Mouse (Mus musculus) intestine, embryonic 14.5 days (tissue): ENCODE measurements around the gene Ankfy1. TPM values are rescaled to one million over a fixed set of nuclear protein-coding genes. Genes with fewer than 3 reads are reported as not detected.

Experiments used
- ATAC-seq: fragments of 200-750 bp; cut with Nextera tagmentation; replicated peaks from 2 replicates; pipeline ENCODE4 v1.8.0; 2017; ENCODE audit warnings: low read depth, moderate number of reproducible peaks, moderate TSS enrichment, moderate library complexity; ENCODE audit not compliant: low FRiP score, low TSS enrichment
- DNase-seq: peaks from one replicate; pipeline ENCODE4 v3.0.0-alpha.2; 2018; ENCODE audit warnings: low spot score
- H3K27ac ChIP-seq: fragments of 300-500 bp; sonication (generic); 2 replicates; pipeline ENCODE4 v1.5.1; 2014; ENCODE audit warnings: low read depth, mild to moderate bottlenecking, control low read depth
- H3K27me3 ChIP-seq: fragments of 300-500 bp; sonication (generic); replicated peaks from 2 replicates; pipeline ENCODE4 v1.6.1; 2014; ENCODE audit warnings: low read length, control low read depth; ENCODE audit not compliant: control insufficient read depth, insufficient read depth
- H3K36me3 ChIP-seq: fragments of 300-500 bp; sonication (generic); 2 replicates; pipeline ENCODE4 v1.6.1; 2014; ENCODE audit warnings: low read length, control low read depth; ENCODE audit not compliant: control insufficient read depth, insufficient read depth
- H3K4me1 ChIP-seq: fragments of 300-500 bp; sonication (generic); replicated peaks from 2 replicates; pipeline ENCODE4 v1.6.1; 2014; ENCODE audit warnings: low read length, control low read depth, mixed read lengths; ENCODE audit not compliant: control insufficient read depth, insufficient read depth
- H3K4me2 ChIP-seq: fragments of 300-500 bp; sonication (generic); 2 replicates; pipeline ENCODE4 v1.6.1; 2014; ENCODE audit warnings: low read length
- H3K4me3 ChIP-seq: fragments of 300-500 bp; sonication (generic); 2 replicates; pipeline ENCODE4 v1.5.1; 2014; ENCODE audit warnings: low read depth, low read length, control low read depth, mixed read lengths
- H3K9ac ChIP-seq: fragments of 300-500 bp; sonication (generic); 2 replicates; pipeline ENCODE4 v1.6.1; 2014; ENCODE audit warnings: mild to moderate bottlenecking, low read length
- H3K9me3 ChIP-seq: fragments of 300-500 bp; sonication (generic); 2 replicates; pipeline ENCODE4 v1.6.1; 2016; ENCODE audit warnings: low read length, control low read depth; ENCODE audit not compliant: control insufficient read depth
- WGBS: fragments of 180-500 bp; shearing (Covaris S2); extraction: QIAGEN DNeasy Blood & Tissue Kit; methylation state at CpG from one replicate; pipeline ENCODE4 v1.1.7; 2014; 5-methylcytosine and 5-hydroxymethylcytosine counted together
- polyA plus RNA-seq: library from polyadenylated mRNA; unstranded; fragments of >200 nt; fragmentation: Nextera tagmentation; extraction: Ambion mirVana; gene quantifications from 2 replicates; pipeline ENCODE4 v1.2.1, GENCODE M21; 2014

The Ankfy1 gene
- polyA plus RNA-seq, 1 experiment from 2014 or later: 32.8 TPM

DNA sequence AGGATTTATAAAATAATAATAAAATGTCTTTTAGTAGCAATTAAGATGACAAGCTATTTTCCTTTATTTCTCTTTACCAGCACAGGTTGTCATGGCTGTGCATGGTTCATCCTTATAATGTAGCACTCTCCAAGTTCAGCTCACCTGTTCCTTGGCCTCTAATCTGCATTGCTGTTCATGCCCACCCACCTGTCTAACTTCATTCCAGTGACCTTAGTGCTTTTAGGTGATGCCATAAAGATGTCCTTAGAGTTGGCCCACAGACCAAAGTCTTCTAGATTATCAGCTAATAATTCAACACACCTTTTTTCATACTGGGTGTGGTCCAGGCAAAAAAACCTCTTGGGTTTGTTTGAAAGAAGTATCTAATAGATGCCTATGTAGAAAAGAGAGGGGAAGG, 111.4 kb downstream of the Ankfy1 start:
- Histone ChIP-seq H3K4me1 (no peaks in the 10 kb centered on the region; the same call in 1 of the 2 replicates), H3K27me3 (no peaks in the 10 kb centered on the region), H3K9ac (no peak overlapping the region), H3K9me3 (no peaks in the 10 kb centered on the region), H3K36me3 (no peaks in the 10 kb centered on the region), H3K4me3 (no peak overlapping the region), H3K4me2 (no peak overlapping the region), H3K27ac (no peak overlapping the region)
- ATAC-seq: no peak
- DNase-seq: no peak

- no peak overlapping the region for H3K27ac ChIP-seq
- no peaks in the 10 kb centered on the region for H3K27me3 ChIP-seq
- no peaks in the 10 kb centered on the region for H3K4me1 ChIP-seq
- ATAC-seq (no peak), DNase-seq (no peak)
- 87% methylated on average over 3 of the region's 3 CpGs for WGBS
- no peaks in the 10 kb centered on the region for H3K36me3 ChIP-seq
- no peak overlapping the region for H3K4me3 ChIP-seq
- no peak overlapping the region for H3K4me2 ChIP-seq
- no peak overlapping the region for H3K9ac ChIP-seq
- H3K9me3 ChIP-seq: no peaks in the 10 kb centered on the region
These were observed 113.2 kb downstream of the Ankfy1 start for GRCm38 (mm10) chr11:72803038-72803437.

DNA sequence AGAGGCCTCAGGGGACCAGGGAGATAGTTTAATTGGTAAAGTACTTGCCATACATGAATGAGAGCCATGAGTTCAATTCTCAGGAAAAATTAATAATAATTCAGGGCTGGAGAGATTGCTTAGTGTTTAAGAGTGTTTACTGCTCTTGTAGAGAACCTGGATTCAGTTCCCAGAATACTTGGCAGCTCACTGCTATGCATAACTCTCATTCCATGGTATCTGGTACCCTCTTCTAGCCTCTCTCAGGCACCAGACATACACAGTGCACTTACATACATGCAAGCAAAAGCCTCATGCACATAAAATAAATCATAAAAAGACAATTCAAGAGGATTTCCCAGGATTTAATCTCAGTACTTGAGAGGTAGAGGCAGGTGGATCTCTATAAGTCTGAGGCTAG, 114.8 kb downstream of the Ankfy1 start:
- H3K4me1 ChIP-seq: no peaks in the 10 kb centered on the region
- H3K9ac ChIP-seq: no peak overlapping the region
- no peak overlapping the region for H3K4me2 ChIP-seq
- no peaks in the 10 kb centered on the region for H3K9me3 ChIP-seq
- H3K27me3 ChIP-seq: no peaks in the 10 kb centered on the region
- H3K27ac ChIP-seq: no peak overlapping the region
- H3K36me3 ChIP-seq: no peaks in the 10 kb centered on the region
- DNase-seq (no peak), ATAC-seq (no peak)
- no peak overlapping the region for H3K4me3 ChIP-seq

DNA sequence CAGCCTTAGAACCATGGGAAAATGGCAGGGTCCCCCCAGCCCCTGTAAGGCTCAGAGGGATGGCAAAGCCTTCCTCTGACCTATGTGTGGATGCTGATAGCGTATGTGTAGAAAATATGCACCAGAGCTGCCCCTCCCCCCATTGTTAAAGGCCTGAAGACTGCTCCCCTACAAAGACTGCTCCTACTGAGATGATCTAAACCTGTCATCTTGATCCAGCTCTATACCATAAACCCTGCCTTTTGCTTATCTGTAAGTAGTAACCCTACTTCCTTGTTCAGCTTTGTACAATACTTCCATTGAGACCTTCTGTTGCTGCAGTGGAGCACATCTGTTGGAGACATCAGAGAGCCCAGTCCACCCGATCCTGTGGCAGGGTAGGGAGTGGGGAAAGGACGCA, 115.4 kb downstream of the Ankfy1 start:
- no peak overlapping the region for H3K4me2 ChIP-seq
- WGBS: 94% methylated on average over 3 of the region's 3 CpGs
- no peaks in the 10 kb centered on the region for H3K36me3 ChIP-seq
- no peaks in the 10 kb centered on the region for H3K9me3 ChIP-seq
- ATAC-seq (peak; percentile 23; the same call in 1 of the 2 replicates), DNase-seq (no peak)
- no peak overlapping the region for H3K27ac ChIP-seq
- no peak overlapping the region for H3K4me3 ChIP-seq
- no peaks in the 10 kb centered on the region for H3K27me3 ChIP-seq
- no peaks in the 10 kb centered on the region for H3K4me1 ChIP-seq
- H3K9ac ChIP-seq: no peak overlapping the region

GRCm38 (mm10) chr11:72806556-72806955, 116.8 kb downstream of the Ankfy1 start:
- H3K4me2 ChIP-seq: no peak overlapping the region

GRCm38 (mm10) chr11:72807992-72808391, 118.2 kb downstream of the Ankfy1 start:
- H3K9ac ChIP-seq: no peak overlapping the region
- H3K4me3 ChIP-seq: no peak overlapping the region
- no peak overlapping the region for H3K4me2 ChIP-seq
- ATAC-seq (no peak), DNase-seq (no peak)
- 69% methylated on average over 4 of the region's 4 CpGs for WGBS
- no peaks in the 10 kb centered on the region for H3K36me3 ChIP-seq
- no peaks in the 10 kb centered on the region for H3K27me3 ChIP-seq
- no peak overlapping the region for H3K27ac ChIP-seq
- no peaks in the 10 kb centered on the region for H3K9me3 ChIP-seq
- H3K4me1 ChIP-seq: no peaks in the 10 kb centered on the region

More at GRCm38 (mm10) chr11:72806556-72806955, 116.8 kb downstream of the Ankfy1 start:
- 74% methylated on average over 2 of the region's 2 CpGs for WGBS
- Histone ChIP-seq H3K9me3 (no peaks in the 10 kb centered on the region), H3K4me1 (no peaks in the 10 kb centered on the region), H3K9ac (no peak overlapping the region), H3K27me3 (no peaks in the 10 kb centered on the region), H3K36me3 (no peaks in the 10 kb centered on the region), H3K27ac (no peak overlapping the region), H3K4me3 (no peak overlapping the region)
- no peak for ATAC-seq
- no peak for DNase-seq

DNA sequence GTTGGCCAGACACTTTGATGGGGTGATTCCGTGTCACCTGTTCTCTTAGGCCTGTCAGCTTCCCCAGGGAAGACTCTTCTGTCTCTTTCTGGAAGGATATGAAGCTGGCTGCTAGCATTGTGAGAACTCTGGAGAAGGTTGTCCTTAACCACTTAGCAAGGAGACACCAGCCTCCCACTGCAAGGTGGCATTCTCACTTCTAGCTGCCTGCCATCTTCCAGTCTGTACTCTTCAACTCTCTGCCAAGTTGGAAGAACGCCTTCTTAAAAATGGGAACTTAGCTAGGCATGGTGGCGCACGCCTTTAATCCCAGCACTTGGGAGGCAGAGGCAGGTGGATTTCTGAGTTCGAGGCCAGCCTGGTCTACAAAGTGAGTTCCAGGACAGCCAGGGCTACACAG, 123.9 kb downstream of the Ankfy1 start:
- no peak for ATAC-seq

DNA sequence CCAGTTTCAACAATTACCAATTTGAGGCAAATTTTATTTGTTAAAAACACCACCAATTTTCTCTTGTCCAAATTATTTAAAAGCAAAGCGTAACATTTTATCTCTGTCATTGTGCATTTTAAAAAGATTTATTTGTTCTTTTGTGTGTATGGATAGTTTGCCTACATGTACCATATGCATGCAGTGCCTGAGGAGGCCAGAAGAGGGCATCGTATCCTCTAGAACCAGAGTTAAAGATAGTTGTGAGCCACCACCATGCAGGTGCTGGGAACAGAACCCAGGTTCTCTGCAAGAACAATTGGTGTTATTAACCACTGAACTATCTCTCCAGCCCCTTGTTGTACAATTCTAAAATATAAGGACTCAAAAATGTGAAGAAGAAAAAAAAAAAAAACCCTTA, 124.4 kb downstream of the Ankfy1 start:
- ATAC-seq: no peak
- Histone ChIP-seq H3K9me3 (no peaks in the 10 kb centered on the region), H3K4me2 (no peak overlapping the region), H3K27me3 (no peaks in the 10 kb centered on the region), H3K4me1 (no peaks in the 10 kb centered on the region), H3K9ac (no peak overlapping the region), H3K27ac (no peak overlapping the region), H3K36me3 (peaks cover 5% of the 10 kb centered on the region; the same call in 1 of the 2 replicates), H3K4me3 (no peak overlapping the region)
- DNase-seq: no peak
- WGBS: 71% methylated on average over 2 of the region's 2 CpGs

More for the DNA sequence above, 123.9 kb downstream of the Ankfy1 start:
- no peak overlapping the region for H3K27ac ChIP-seq
- H3K27me3 ChIP-seq: no peaks in the 10 kb centered on the region
- no peak for DNase-seq
- no peak overlapping the region for H3K4me2 ChIP-seq
- no peak overlapping the region for H3K9ac ChIP-seq
- no peaks in the 10 kb centered on the region for H3K9me3 ChIP-seq
- WGBS: 98% methylated on average over 5 of the region's 5 CpGs
- H3K4me1 ChIP-seq: no peaks in the 10 kb centered on the region
- H3K36me3 ChIP-seq: no peaks in the 10 kb centered on the region; the same call in 1 of the 2 replicates
- no peak overlapping the region for H3K4me3 ChIP-seq

- H3K27me3 ChIP-seq: no peaks in the 10 kb centered on the region
- no peak overlapping the region for H3K4me3 ChIP-seq
- no peak for DNase-seq
- H3K4me1 ChIP-seq: no peaks in the 10 kb centered on the region
- no peaks in the 10 kb centered on the region for H3K9me3 ChIP-seq
- H3K27ac ChIP-seq: no peak overlapping the region
- H3K4me2 ChIP-seq: no peak overlapping the region
- H3K36me3 ChIP-seq: peaks cover 19% of the 10 kb centered on the region
- WGBS: 69% methylated on average over 1 of the region's 1 CpGs
- H3K9ac ChIP-seq: no peak overlapping the region
- ATAC-seq: no peak
These were observed 127.1 kb downstream of the Ankfy1 start for GRCm38 (mm10) chr11:72816859-72817258.
